Mouse (Mus musculus): ENCODE measurements at regions not wholly inside any gene's neighbourhood (a gene's known extent, or its start where the extent isn't known, plus 50 kb on each side); places are given as distances from the start of the nearest gene placed in this dataset.

GRCm38 (mm10) chr2:131688282-131688681 is 126.2 kb upstream of the Adra1d start:
- Histone ChIP-seq H3K4me3 (replicated peaks; ENCODE audit: low read depth, low read length) (no peak overlapping the region), H3K27ac (no peak overlapping the region), H3K9me3 (replicated peaks; ENCODE audit: low read length) (no peaks in the 10 kb centered on the region), H3K27me3 (ENCODE audit: insufficient read depth, low read length) (no peaks in the 10 kb centered on the region), H3K9ac (ENCODE audit: low read depth, low read length) (no peak overlapping the region), H3K36me3 (ENCODE audit: insufficient read depth, low read length) (no peaks in the 10 kb centered on the region), H3K4me1 (replicated peaks; ENCODE audit: insufficient read depth, low read length) (no peaks in the 10 kb centered on the region), H3K4me2 (ENCODE audit: low read length) (no peak overlapping the region)
- TF ChIP-seq CTCF (IDR thresholded peaks at IDR 0.05; ENCODE audit: low read depth) = no peak
- DNase-seq (ENCODE audit: low spot score) (no peak), ATAC-seq (replicated peaks; ENCODE audit: low FRiP score, low read depth) (no peak)
- WGBS = 92% methylated on average over 2 of the region's 2 CpGs

GRCm38 (mm10) chr2:131687449-131687848 is 125.4 kb upstream of the Adra1d start:
- WGBS = 86% methylated on average over 2 of the region's 2 CpGs

GRCm38 (mm10) chr2:131686748-131687147 is 124.7 kb upstream of the Adra1d start:
- TF ChIP-seq CTCF (IDR thresholded peaks at IDR 0.05; ENCODE audit: low read depth) = no peak
- H3K9me3 ChIP-seq (replicated peaks; ENCODE audit: low read length) = no peaks in the 10 kb centered on the region
- ATAC-seq (replicated peaks; ENCODE audit: low FRiP score, low read depth) (no peak), DNase-seq (ENCODE audit: low spot score) (no peak)
- no peak overlapping the region for H3K27ac ChIP-seq
- no peaks in the 10 kb centered on the region for H3K36me3 ChIP-seq (ENCODE audit: insufficient read depth, low read length)
- no peaks in the 10 kb centered on the region for H3K27me3 ChIP-seq (ENCODE audit: insufficient read depth, low read length)
- H3K9ac ChIP-seq (ENCODE audit: low read depth, low read length) = no peak overlapping the region
- 64% methylated on average over 2 of the region's 2 CpGs for WGBS
- H3K4me1 ChIP-seq (replicated peaks; ENCODE audit: insufficient read depth, low read length) = no peaks in the 10 kb centered on the region
- no peak overlapping the region for H3K4me2 ChIP-seq (ENCODE audit: low read length)
- no peak overlapping the region for H3K4me3 ChIP-seq (replicated peaks; ENCODE audit: low read depth, low read length)

More at GRCm38 (mm10) chr2:131687449-131687848, 125.4 kb upstream of the Adra1d start:
- Histone ChIP-seq H3K4me2 (ENCODE audit: low read length) (no peak overlapping the region), H3K27ac (no peak overlapping the region), H3K36me3 (ENCODE audit: insufficient read depth, low read length) (no peaks in the 10 kb centered on the region), H3K9ac (ENCODE audit: low read depth, low read length) (no peak overlapping the region), H3K4me3 (replicated peaks; ENCODE audit: low read depth, low read length) (no peak overlapping the region), H3K9me3 (replicated peaks; ENCODE audit: low read length) (no peaks in the 10 kb centered on the region), H3K27me3 (ENCODE audit: insufficient read depth, low read length) (no peaks in the 10 kb centered on the region), H3K4me1 (replicated peaks; ENCODE audit: insufficient read depth, low read length) (no peaks in the 10 kb centered on the region)
- ATAC-seq (replicated peaks; ENCODE audit: low FRiP score, low read depth) = no peak
- no peak for DNase-seq (ENCODE audit: low spot score)
- TF ChIP-seq CTCF (IDR thresholded peaks at IDR 0.05; ENCODE audit: low read depth) = no peak

- no peaks in the 10 kb centered on the region for H3K36me3 ChIP-seq (ENCODE audit: insufficient read depth, low read length)
- no peak for ATAC-seq (replicated peaks; ENCODE audit: low FRiP score, low read depth)
- no peak overlapping the region for H3K4me3 ChIP-seq (replicated peaks; ENCODE audit: low read depth, low read length)
- no peak overlapping the region for H3K27ac ChIP-seq
- WGBS = 78% methylated on average over 3 of the region's 3 CpGs
- no peaks in the 10 kb centered on the region for H3K27me3 ChIP-seq (ENCODE audit: insufficient read depth, low read length)
- no peak for DNase-seq (ENCODE audit: low spot score)
- no peak overlapping the region for H3K9ac ChIP-seq (ENCODE audit: low read depth, low read length)
- H3K4me1 ChIP-seq (replicated peaks; ENCODE audit: insufficient read depth, low read length) = no peaks in the 10 kb centered on the region
- no peaks in the 10 kb centered on the region for H3K9me3 ChIP-seq (replicated peaks; ENCODE audit: low read length)
- H3K4me2 ChIP-seq (ENCODE audit: low read length) = no peak overlapping the region
- TF ChIP-seq CTCF (IDR thresholded peaks at IDR 0.05; ENCODE audit: low read depth) = no peak
Measured at GRCm38 (mm10) chr2:131685326-131685725, 123.2 kb upstream of the Adra1d start.

GRCm38 (mm10) chr2:131683734-131684133 is 121.7 kb upstream of the Adra1d start:
- 94% methylated on average over 2 of the region's 2 CpGs for WGBS
- no peak for ATAC-seq (replicated peaks; ENCODE audit: low FRiP score, low read depth)
- Histone ChIP-seq H3K4me2 (ENCODE audit: low read length) (no peak overlapping the region), H3K4me1 (replicated peaks; ENCODE audit: insufficient read depth, low read length) (no peaks in the 10 kb centered on the region), H3K4me3 (replicated peaks; ENCODE audit: low read depth, low read length) (no peak overlapping the region), H3K36me3 (ENCODE audit: insufficient read depth, low read length) (no peaks in the 10 kb centered on the region), H3K27ac (no peak overlapping the region), H3K9me3 (replicated peaks; ENCODE audit: low read length) (no peaks in the 10 kb centered on the region), H3K9ac (ENCODE audit: low read depth, low read length) (no peak overlapping the region), H3K27me3 (ENCODE audit: insufficient read depth, low read length) (no peaks in the 10 kb centered on the region)
- no peak for DNase-seq (ENCODE audit: low spot score)
- TF ChIP-seq CTCF (IDR thresholded peaks at IDR 0.05; ENCODE audit: low read depth) = no peak

- ATAC-seq (replicated peaks; ENCODE audit: low FRiP score, low read depth) (no peak), DNase-seq (ENCODE audit: low spot score) (no peak)
- Histone ChIP-seq H3K4me2 (ENCODE audit: low read length) (no peak overlapping the region), H3K9me3 (replicated peaks; ENCODE audit: low read length) (no peaks in the 10 kb centered on the region), H3K27me3 (ENCODE audit: insufficient read depth, low read length) (no peaks in the 10 kb centered on the region), H3K36me3 (ENCODE audit: insufficient read depth, low read length) (no peaks in the 10 kb centered on the region), H3K27ac (no peak overlapping the region), H3K4me3 (replicated peaks; ENCODE audit: low read depth, low read length) (no peak overlapping the region), H3K4me1 (replicated peaks; ENCODE audit: insufficient read depth, low read length) (no peaks in the 10 kb centered on the region), H3K9ac (ENCODE audit: low read depth, low read length) (no peak overlapping the region)
- TF ChIP-seq CTCF (IDR thresholded peaks at IDR 0.05; ENCODE audit: low read depth) = no peak
- WGBS = 54% methylated on average over 2 of the region's 2 CpGs
Measured at GRCm38 (mm10) chr2:131678484-131678883, 116.4 kb upstream of the Adra1d start.

- Histone ChIP-seq H3K36me3 (ENCODE audit: insufficient read depth, low read length) (no peaks in the 10 kb centered on the region), H3K9me3 (replicated peaks; ENCODE audit: low read length) (no peaks in the 10 kb centered on the region), H3K27me3 (ENCODE audit: insufficient read depth, low read length) (no peaks in the 10 kb centered on the region), H3K4me3 (replicated peaks; ENCODE audit: low read depth, low read length) (no peak overlapping the region), H3K4me1 (replicated peaks; ENCODE audit: insufficient read depth, low read length) (no peaks in the 10 kb centered on the region), H3K27ac (no peak overlapping the region), H3K9ac (ENCODE audit: low read depth, low read length) (no peak overlapping the region), H3K4me2 (ENCODE audit: low read length) (no peak overlapping the region)
- TF ChIP-seq CTCF (IDR thresholded peaks at IDR 0.05; ENCODE audit: low read depth) = no peak
- DNase-seq (ENCODE audit: low spot score) (no peak), ATAC-seq (replicated peaks; ENCODE audit: low FRiP score, low read depth) (no peak)
- 89% methylated on average over 1 of the region's 1 CpGs for whole genome bisulfite sequencing
Measured at GRCm38 (mm10) chr2:131676736-131677135, 114.7 kb upstream of the Adra1d start.

Data from kidney, postnatal 0 days (tissue).